11 mouse cellular contexts compared by ENCODE assay signal in genomic region chr3:107546956-107547355, GRCm38 (mm10). TPM values are rescaled to one million over a fixed set of nuclear protein-coding genes. Genes with fewer than 3 reads are reported as not detected.
DNase-seq lines count a peak whose midpoint lies in the region; ATAC-seq lines count a peak whose summit lies in the region.
"Had no signal": no experiment of that assay in that cellular context is flagged by ENCODE, and none has a peak within 500 bp of the region (broad histone marks: within the 10 kb centered on the region; RNA-seq: fewer than 3 reads in every experiment).

No protein-coding gene starts in this region.

- H3K9ac ChIP-seq in forebrain, embryonic 15.5 days (replicated peaks) = no peak overlapping the region
- no peak overlapping the region for H3K9ac ChIP-seq in forebrain, embryonic 11.5 days (ENCODE audit: low read length)

- no peak overlapping the region for H3K4me2 ChIP-seq in forebrain, embryonic 15.5 days (replicated peaks)
- H3K4me2 ChIP-seq in forebrain, embryonic 11.5 days (ENCODE audit: low read depth, low read length, severe bottlenecking) = no peak overlapping the region

- ATAC-seq in forebrain, embryonic 15.5 days (replicated peaks) = peak; percentile 55
- no peak for ATAC-seq in forebrain, embryonic 11.5 days (replicated peaks; ENCODE audit: low FRiP score)

- H3K27ac ChIP-seq in forebrain, embryonic 15.5 days (replicated peaks) = no peak overlapping the region
- H3K27ac ChIP-seq in forebrain, embryonic 11.5 days (ENCODE audit: low read depth, low read length) = no peak overlapping the region
- H3K27ac ChIP-seq: kidney, postnatal 0 days had no signal

- no peaks in the 10 kb centered on the region for H3K9me3 ChIP-seq in forebrain, embryonic 15.5 days
- H3K9me3 ChIP-seq in forebrain, embryonic 11.5 days (ENCODE audit: control insufficient read depth, low read length) = no peaks in the 10 kb centered on the region

- no peaks in the 10 kb centered on the region for H3K27me3 ChIP-seq in forebrain, embryonic 15.5 days
- no peaks in the 10 kb centered on the region for H3K27me3 ChIP-seq in forebrain, embryonic 11.5 days (ENCODE audit: control insufficient read depth, insufficient read depth, low read length)

- no peak overlapping the region for H3K4me3 ChIP-seq in forebrain, embryonic 15.5 days
- H3K4me3 ChIP-seq in forebrain, embryonic 11.5 days (ENCODE audit: low read depth, low read length) = no peak overlapping the region

- no peaks in the 10 kb centered on the region for H3K36me3 ChIP-seq in forebrain, embryonic 15.5 days
- no peaks in the 10 kb centered on the region for H3K36me3 ChIP-seq in forebrain, embryonic 11.5 days (ENCODE audit: control insufficient read depth, insufficient read depth, low read length)

- no peak for DNase-seq in forebrain, embryonic 11.5 days (ENCODE audit: low spot score)
- DNase-seq in MN1 (ENCODE audit: low spot score) = peak; percentile 80
- peak; percentile 76 to 77 for DNase-seq in cerebellum, postnatal 36 days
- peak; percentile 67 for DNase-seq in kidney, postnatal 10 days
- no peak for DNase-seq in layer of hippocampus, postnatal 14 days (ENCODE audit: low spot score in 2 of 2)
- DNase-seq in left cerebral cortex, adult 18-20 months (ENCODE audit: low spot score in 2 of 2) = no peak
- no peak for DNase-seq in layer of hippocampus, postnatal 25 days (ENCODE audit: extremely low spot score in 1 of 2, low spot score in 1 of 2)

- 33% methylated on average over 2 of the region's 2 CpGs for WGBS in forebrain, embryonic 15.5 days
- 67% methylated on average over 2 of the region's 2 CpGs for WGBS in forebrain, embryonic 11.5 days

- H3K4me1 ChIP-seq in forebrain, embryonic 15.5 days = peaks cover 15% of the 10 kb centered on the region
- H3K4me1 ChIP-seq in forebrain, embryonic 11.5 days (replicated peaks; ENCODE audit: control insufficient read depth, insufficient read depth, low read length) = no peaks in the 10 kb centered on the region

RNA-seq across cellular contexts. Expression of gene Ubl4b, which starts 7.9 kb away (rescaled TPM):
- polyA plus RNA-seq in forebrain, embryonic 15.5 days (2015; fragmentation: Nextera tagmentation; extraction: Ambion mirVana) = 0.13 TPM in 1 of 2 replicates, not detected in the other
- not detected in 2 replicates for polyA plus RNA-seq in forebrain, embryonic 11.5 days (2014; fragmentation: Nextera tagmentation; extraction: Ambion mirVana)
- not detected for total RNA-seq in layer of hippocampus, postnatal 14 days (2021)
- total RNA-seq in left cerebral cortex, adult 18-20 months (2021) = not detected
- not detected for total RNA-seq in layer of hippocampus, postnatal 25 days (2021)
- total RNA-seq: adrenal gland, postnatal 36 days had no signal
- polyA plus RNA-seq: kidney, postnatal 0 days; liver, embryonic 16.5 days had no signal

RNA-seq across cellular contexts. Expression of gene Slc6a17, which starts 29.1 kb away (rescaled TPM):
- 17.2 and 19.6 TPM in 2 replicates for polyA plus RNA-seq in forebrain, embryonic 15.5 days (2015; fragmentation: Nextera tagmentation; extraction: Ambion mirVana)
- 3.0 and 3.6 TPM in 2 replicates for polyA plus RNA-seq in forebrain, embryonic 11.5 days (2014; fragmentation: Nextera tagmentation; extraction: Ambion mirVana)
- 100 to 1,000 TPM; 281 to 304 TPM for total RNA-seq in layer of hippocampus, postnatal 14 days (2021)
- 100 to 1,000 TPM; 388 to 416 TPM for total RNA-seq in left cerebral cortex, adult 18-20 months (2021)
- 100 to 1,000 TPM; 288 to 297 TPM for total RNA-seq in layer of hippocampus, postnatal 25 days (2021)

RNA-seq across cellular contexts. Expression of gene Alx3, which starts 47.9 kb away (rescaled TPM):
- polyA plus RNA-seq in forebrain, embryonic 15.5 days (2015; fragmentation: Nextera tagmentation; extraction: Ambion mirVana) = 2.5 and 3.1 TPM in 2 replicates
- 14.7 and 16.9 TPM in 2 replicates for polyA plus RNA-seq in forebrain, embryonic 11.5 days (2014; fragmentation: Nextera tagmentation; extraction: Ambion mirVana)
- total RNA-seq in layer of hippocampus, postnatal 14 days (2021) = under 1 TPM; 0.69 to 0.85 TPM
- total RNA-seq in left cerebral cortex, adult 18-20 months (2021) = 1 to 10 TPM; 2.0 to 2.5 TPM
- under 1 TPM; 0.33 to 0.47 TPM for total RNA-seq in layer of hippocampus, postnatal 25 days (2021)
- total RNA-seq: adrenal gland, postnatal 36 days had no signal

Comparison
In these comparisons a context has a peak if more than half of its experiments do, and no peak if none do; other contexts are left out.
1. DNase-seq: peak in MN1 (single experiment), cerebellum, postnatal 36 days (2 of 2) and kidney, postnatal 10 days (single experiment); none in forebrain, embryonic 11.5 days (single experiment), layer of hippocampus, postnatal 14 days (0 of 2), left cerebral cortex, adult 18-20 months (0 of 2) and layer of hippocampus, postnatal 25 days (0 of 2).